Mouse (Mus musculus): ENCODE measurements around the gene Erp27. TPM values are rescaled to one million over a fixed set of nuclear protein-coding genes. Genes with fewer than 3 reads are reported as not detected.
"Not testable (repeated sequence)": the region's sequence is repeated elsewhere in the genome, so short reads cannot be mapped to it uniquely, and the experiment has no call there.

The Erp27 gene
- 0.40 and 0.62 TPM in 2 replicates for polyA plus RNA-seq (2015; fragmentation: Nextera tagmentation; extraction: Ambion mirVana)

DNA sequence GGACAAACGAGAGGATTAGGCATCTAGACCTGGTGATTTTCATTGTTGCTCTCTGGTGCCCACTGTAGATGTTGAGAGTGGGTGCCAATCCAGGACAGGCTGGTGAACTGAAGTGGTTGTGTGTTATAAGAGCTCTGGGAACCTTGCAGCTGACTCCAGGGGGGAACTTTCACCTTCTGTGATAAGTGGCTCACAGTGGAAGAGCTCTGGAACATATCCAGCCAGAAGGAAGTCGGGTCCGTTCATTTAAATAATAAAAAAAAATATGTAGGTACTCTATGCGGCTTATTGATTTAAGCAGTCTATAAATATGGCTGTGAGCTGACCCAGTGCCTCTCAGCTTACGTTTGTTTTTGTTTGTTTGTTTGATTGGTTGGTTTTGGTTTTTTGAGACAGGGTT, at the start of gene Erp27:
Gene Erp27, minus strand, starts transcription at position 101 of the 400 bp plus-strand sequence.
- Histone ChIP-seq H3K4me2 (no peak within 1 kb of the TSS), H3K9me3 (no peaks in the 10 kb centered on the region), H3K36me3 (no peaks in the 10 kb centered on the region), H3K27me3 (no peaks in the 10 kb centered on the region), H3K4me1 (peaks cover 10% of the 10 kb centered on the region; the same call in 1 of the 2 replicates), H3K4me3 (no peak within 1 kb of the TSS), H3K27ac (no peak within 1 kb of the TSS), H3K9ac (no peak within 1 kb of the TSS)
- WGBS: 67% methylated on average over 5 of the region's 5 CpGs
- ATAC-seq (ENCODE audit: borderline replicate concordance, extremely low read depth, low FRiP score, low TSS enrichment): no peak

DNA sequence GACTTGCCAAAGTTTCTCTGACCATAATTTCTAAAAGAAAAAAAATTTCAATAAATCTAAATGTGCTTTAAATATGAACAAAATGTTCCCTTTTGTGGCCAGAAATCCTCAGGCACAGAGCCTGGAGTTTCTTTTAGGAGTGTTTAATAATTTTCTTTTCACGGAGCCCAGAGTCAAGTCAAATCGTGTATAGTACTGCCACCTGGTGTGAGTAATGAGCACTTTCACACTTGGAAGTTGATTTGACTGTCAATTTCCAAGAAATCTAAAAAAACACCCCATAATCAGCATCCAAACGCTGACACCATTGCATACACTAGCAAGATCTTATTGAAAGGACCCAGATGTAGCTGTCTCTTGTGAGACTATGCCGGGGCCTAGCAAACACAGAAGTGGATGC, 46.9 kb upstream of the Erp27 start:
- H3K27me3 ChIP-seq, H3K4me3 ChIP-seq, H3K9ac ChIP-seq, H3K9me3 ChIP-seq, H3K36me3 ChIP-seq, H3K4me1 ChIP-seq, H3K4me2 ChIP-seq: not testable (repeated sequence)
- peak overlapping the region; percentile 42; the same call in 1 of the 2 replicates for H3K27ac ChIP-seq
- 0 out of 2 replicates have a peak, but pooled peaks have one; percentile 62 for ATAC-seq (ENCODE audit: borderline replicate concordance, extremely low read depth, low FRiP score, low TSS enrichment)
- 17% methylated on average over 4 of the region's 4 CpGs for WGBS

DNA sequence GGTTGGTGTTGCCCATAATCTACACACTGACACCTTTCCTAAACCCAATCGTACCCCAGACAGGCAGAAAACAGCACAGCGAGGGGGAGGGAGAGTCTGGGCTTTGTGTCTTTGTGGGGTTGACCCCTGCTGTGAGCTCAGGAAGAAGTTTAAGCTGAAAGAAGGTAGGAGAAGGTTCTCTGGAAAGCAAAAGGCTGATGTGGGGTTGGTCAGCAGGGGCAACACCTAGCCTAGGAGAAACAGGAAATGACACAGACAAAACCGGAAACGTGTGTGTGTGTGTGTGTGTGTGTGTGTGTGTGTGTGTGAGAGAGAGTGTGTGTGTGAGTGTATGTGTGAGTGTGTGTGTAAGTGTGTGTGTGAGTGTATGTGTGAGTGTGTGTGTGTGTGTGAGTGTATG, 45.5 kb upstream of the Erp27 start:
- Histone ChIP-seq H3K9ac (no peak overlapping the region), H3K4me2 (no peak overlapping the region), H3K4me1 (no peaks in the 10 kb centered on the region), H3K4me3 (no peak overlapping the region), H3K36me3 (no peaks in the 10 kb centered on the region), H3K27ac (no peak overlapping the region), H3K9me3 (no peaks in the 10 kb centered on the region), H3K27me3 (no peaks in the 10 kb centered on the region)
- 59% methylated on average over 4 of the region's 4 CpGs for WGBS
- no peak for ATAC-seq (ENCODE audit: borderline replicate concordance, extremely low read depth, low FRiP score, low TSS enrichment)

DNA sequence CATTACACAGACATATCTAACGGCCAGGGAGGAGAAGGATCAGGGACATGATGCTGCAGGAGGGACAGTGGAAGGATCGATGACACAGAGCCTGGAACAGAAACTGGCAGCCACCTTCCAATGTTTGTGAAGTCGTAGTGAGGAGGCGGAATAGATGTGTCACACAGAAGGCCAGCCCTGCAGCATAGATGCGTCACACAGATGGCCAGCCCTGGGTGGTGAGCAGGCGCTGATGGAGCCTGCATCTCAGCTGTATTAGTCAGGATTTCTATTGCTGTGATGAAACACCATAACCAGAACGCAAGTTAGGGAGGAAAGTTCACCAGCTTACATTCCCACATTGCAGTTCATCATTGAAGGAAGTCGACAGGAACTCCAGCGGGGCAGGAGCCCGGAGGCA, 43.9 kb upstream of the Erp27 start:
- no peak overlapping the region for H3K27ac ChIP-seq
- H3K4me1 ChIP-seq: no peaks in the 10 kb centered on the region
- WGBS: 55% methylated on average over 10 of the region's 10 CpGs
- no peak overlapping the region for H3K4me2 ChIP-seq
- no peaks in the 10 kb centered on the region for H3K36me3 ChIP-seq
- no peak for ATAC-seq (ENCODE audit: borderline replicate concordance, extremely low read depth, low FRiP score, low TSS enrichment)
- no peaks in the 10 kb centered on the region for H3K27me3 ChIP-seq
- H3K4me3 ChIP-seq: no peak overlapping the region
- no peak overlapping the region for H3K9ac ChIP-seq
- no peaks in the 10 kb centered on the region for H3K9me3 ChIP-seq

DNA sequence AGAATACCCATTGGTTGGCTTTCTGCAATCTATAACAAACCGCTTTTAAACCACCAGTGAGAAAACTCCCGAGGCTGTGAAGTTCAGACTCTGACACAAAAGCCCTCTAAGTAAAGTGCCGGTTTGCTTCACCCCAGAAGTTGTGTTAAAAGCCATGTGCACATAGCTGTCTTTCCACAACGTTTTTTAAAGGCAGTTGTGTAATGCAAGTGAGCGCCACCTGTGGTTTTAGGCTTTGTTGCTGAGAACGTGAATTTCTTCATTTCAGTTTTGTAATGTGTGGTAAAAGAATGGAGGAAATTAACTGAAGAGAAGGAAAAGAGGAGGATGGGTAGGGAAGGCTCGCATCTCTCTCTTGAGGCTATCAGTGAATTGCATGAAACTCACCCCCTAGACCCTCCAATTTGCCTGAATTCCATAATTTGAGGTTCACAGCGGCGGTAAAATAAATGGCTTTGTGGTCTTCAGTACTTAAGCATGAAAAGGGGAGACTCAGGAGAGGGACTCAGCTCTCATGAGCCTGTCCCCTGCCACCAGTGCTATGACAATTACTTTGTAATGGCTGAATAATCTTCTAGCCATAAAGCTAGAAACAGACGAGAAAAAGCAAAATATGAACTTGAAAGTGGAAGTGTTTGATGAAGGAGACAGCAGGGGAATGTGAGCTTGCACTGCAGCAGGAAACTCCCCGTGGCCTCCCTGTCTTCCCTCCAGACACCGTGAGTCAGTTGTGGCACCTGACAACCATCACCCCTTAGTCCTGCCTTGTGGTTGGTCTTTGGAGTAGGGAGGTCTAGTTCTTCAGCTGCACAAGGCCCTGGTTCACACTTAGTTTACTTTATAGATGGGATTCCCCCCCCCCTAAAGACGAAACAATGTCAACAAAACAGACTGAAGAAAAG, 42.9 kb upstream of the Erp27 start:
- no peak for ATAC-seq (ENCODE audit: borderline replicate concordance, extremely low read depth, low FRiP score, low TSS enrichment)
- no peak overlapping the region for H3K27ac ChIP-seq
- H3K9me3 ChIP-seq: no peaks in the 10 kb centered on the region
- H3K36me3 ChIP-seq: no peaks in the 10 kb centered on the region
- WGBS: 61% methylated on average over 13 of the region's 13 CpGs
- no peaks in the 10 kb centered on the region for H3K27me3 ChIP-seq
- H3K9ac ChIP-seq: no peak overlapping the region
- no peak overlapping the region for H3K4me2 ChIP-seq
- no peak overlapping the region for H3K4me3 ChIP-seq
- H3K4me1 ChIP-seq: no peaks in the 10 kb centered on the region

DNA sequence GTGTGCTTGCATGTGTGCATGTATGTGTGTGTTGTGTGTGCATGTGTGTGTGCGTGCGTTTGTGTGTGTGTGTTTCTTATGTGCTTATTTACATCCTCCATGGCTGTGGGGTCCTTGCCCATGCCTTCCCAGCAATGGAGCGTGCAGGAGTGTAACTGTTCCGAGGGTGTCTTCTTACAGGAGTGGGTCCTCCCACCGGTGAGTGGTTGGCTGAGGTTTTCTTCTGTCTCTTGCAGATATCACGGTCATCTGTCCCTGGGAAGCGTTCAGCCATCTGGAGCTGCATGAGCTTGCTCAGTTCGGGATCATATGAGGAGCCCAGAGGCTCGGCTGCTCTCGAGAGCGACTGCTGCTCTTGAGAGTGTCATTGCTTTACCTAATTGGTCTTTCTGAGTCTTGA, 41.0 kb upstream of the Erp27 start:
- no peak overlapping the region for H3K4me3 ChIP-seq
- H3K9me3 ChIP-seq: no peaks in the 10 kb centered on the region
- H3K9ac ChIP-seq: no peak overlapping the region
- WGBS: 70% methylated on average over 11 of the region's 11 CpGs
- H3K4me1 ChIP-seq: no peaks in the 10 kb centered on the region
- no peak for ATAC-seq (ENCODE audit: borderline replicate concordance, extremely low read depth, low FRiP score, low TSS enrichment)
- no peak overlapping the region for H3K4me2 ChIP-seq
- H3K27ac ChIP-seq: no peak overlapping the region
- H3K36me3 ChIP-seq: no peaks in the 10 kb centered on the region
- H3K27me3 ChIP-seq: no peaks in the 10 kb centered on the region

DNA sequence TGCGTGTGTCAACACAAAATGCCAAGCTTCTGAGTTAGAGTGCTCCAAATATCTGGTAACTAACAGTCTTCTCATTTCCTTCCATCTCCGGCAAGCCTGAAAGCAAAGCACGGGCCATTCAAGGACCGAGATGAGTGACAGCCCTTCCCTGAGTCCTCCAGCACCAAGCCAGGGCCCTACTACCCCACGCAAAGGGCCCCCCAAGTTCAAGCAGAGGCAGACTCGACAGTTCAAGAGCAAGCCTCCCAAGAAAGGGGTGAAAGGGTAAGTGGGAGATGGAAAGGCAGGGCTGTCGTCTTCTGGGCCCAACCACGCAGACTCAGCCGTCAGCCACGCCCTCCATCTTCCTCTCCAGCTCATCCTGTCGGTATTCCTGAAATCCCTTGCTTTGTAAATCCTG, 37.2 kb upstream of the Erp27 start:
- Histone ChIP-seq H3K9me3 (no peaks in the 10 kb centered on the region), H3K27ac (no peak overlapping the region), H3K9ac (no peak overlapping the region), H3K27me3 (no peaks in the 10 kb centered on the region), H3K4me2 (no peak overlapping the region), H3K4me3 (no peak overlapping the region), H3K36me3 (no peaks in the 10 kb centered on the region), H3K4me1 (no peaks in the 10 kb centered on the region)
- 46% methylated on average over 11 of the region's 11 CpGs for WGBS
- no peak; the same call in 1 of the 2 replicates for ATAC-seq (ENCODE audit: borderline replicate concordance, extremely low read depth, low FRiP score, low TSS enrichment)

DNA sequence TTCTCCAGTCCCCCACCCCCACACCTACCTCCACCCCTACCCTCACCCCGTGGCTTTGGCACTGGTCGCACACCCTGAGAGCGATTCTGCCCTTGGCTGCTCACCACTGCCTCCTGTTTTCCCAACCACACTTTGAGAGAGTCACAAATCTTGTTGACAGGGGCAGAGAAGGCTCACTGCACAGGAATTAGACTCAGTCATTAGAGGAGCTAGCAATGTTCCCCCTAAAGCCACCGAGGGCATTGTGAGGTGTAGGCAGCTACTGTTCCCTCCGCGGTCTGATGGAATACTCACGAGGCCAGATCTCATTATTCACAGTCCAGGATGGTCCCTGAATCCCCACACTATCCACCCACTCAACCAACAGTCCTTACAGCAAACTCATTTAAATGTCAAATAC, 35.1 kb upstream of the Erp27 start:
- H3K27ac ChIP-seq: no peak overlapping the region
- H3K27me3 ChIP-seq: no peaks in the 10 kb centered on the region
- no peak overlapping the region for H3K4me2 ChIP-seq
- no peaks in the 10 kb centered on the region for H3K36me3 ChIP-seq
- no peak for ATAC-seq (ENCODE audit: borderline replicate concordance, extremely low read depth, low FRiP score, low TSS enrichment)
- no peaks in the 10 kb centered on the region for H3K4me1 ChIP-seq
- no peak overlapping the region for H3K9ac ChIP-seq
- WGBS: 69% methylated on average over 7 of the region's 7 CpGs
- H3K4me3 ChIP-seq: no peak overlapping the region
- no peaks in the 10 kb centered on the region for H3K9me3 ChIP-seq

DNA sequence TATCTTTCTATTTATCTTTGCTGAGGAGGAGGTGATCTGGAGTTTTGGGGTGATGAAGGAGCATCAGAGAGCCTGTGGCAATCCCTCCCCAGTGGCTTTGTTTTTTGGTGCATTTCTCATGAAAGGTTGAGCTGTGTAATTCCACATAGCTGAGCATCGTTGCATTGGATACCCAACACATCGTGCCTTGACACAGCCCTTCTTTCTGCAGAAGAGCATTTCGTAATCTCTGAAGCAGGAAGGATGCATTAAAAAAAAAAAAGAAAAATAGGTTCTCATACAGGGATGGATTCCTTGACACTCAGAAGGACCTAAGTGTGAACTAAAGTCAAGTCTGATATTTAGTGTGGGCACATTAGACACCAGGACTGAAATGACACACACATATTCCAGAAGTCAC, 33.3 kb upstream of the Erp27 start:
- no peaks in the 10 kb centered on the region for H3K27me3 ChIP-seq
- H3K4me3 ChIP-seq: no peak overlapping the region
- no peaks in the 10 kb centered on the region for H3K36me3 ChIP-seq
- no peaks in the 10 kb centered on the region for H3K9me3 ChIP-seq
- no peak overlapping the region for H3K27ac ChIP-seq
- no peaks in the 10 kb centered on the region for H3K4me1 ChIP-seq
- H3K4me2 ChIP-seq: no peak overlapping the region
- H3K9ac ChIP-seq: no peak overlapping the region
- 76% methylated on average over 3 of the region's 3 CpGs for WGBS
- ATAC-seq (ENCODE audit: borderline replicate concordance, extremely low read depth, low FRiP score, low TSS enrichment): no peak

DNA sequence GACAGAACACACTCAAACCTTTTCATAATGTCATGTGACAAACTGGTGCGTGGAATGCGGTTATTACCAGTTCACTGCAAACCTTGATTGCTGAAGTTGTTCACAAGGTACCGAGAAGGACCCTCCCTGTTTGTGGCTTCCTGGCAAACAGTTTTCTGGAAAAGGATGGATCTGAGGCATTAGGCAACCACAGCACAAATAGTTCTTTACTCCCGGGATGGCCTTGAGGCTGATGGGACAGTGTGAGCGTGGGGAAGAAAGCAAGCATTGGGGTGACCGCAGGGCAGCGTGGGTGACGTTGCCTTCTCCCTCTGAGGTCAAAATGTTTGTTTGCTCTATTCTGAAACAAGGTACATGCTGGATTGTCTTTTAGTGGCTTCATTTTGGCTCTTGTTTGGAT, 32.7 kb upstream of the Erp27 start:
- no peaks in the 10 kb centered on the region for H3K36me3 ChIP-seq
- no peak overlapping the region for H3K9ac ChIP-seq
- no peak overlapping the region for H3K27ac ChIP-seq
- H3K4me1 ChIP-seq: no peaks in the 10 kb centered on the region
- 77% methylated on average over 8 of the region's 8 CpGs for WGBS
- H3K4me3 ChIP-seq: no peak overlapping the region
- no peak for ATAC-seq (ENCODE audit: borderline replicate concordance, extremely low read depth, low FRiP score, low TSS enrichment)
- no peaks in the 10 kb centered on the region for H3K9me3 ChIP-seq
- no peaks in the 10 kb centered on the region for H3K27me3 ChIP-seq
- H3K4me2 ChIP-seq: no peak overlapping the region

DNA sequence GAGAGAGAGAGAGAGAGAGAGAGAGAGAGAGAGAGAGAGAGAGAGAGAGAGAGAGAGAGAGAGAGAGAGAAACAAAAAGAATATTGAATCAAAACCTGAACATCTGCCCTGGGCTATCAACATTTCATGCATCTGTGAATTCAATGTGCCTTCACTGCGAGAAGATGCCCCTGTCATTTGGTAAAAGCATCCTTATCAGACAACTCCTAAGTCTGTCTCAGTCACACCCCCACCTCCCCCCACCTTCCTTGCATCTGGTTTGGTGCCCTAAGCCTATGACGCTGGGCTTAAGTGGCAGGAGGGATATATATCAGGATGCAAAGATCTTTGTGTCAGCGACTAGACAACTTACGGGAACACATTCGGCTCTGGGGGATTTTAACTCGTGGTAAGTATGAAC, 32.2 kb upstream of the Erp27 start:
- no peak for ATAC-seq (ENCODE audit: borderline replicate concordance, extremely low read depth, low FRiP score, low TSS enrichment)
- Histone ChIP-seq H3K4me2 (no peak overlapping the region), H3K27me3 (no peaks in the 10 kb centered on the region), H3K9me3 (no peaks in the 10 kb centered on the region), H3K27ac (no peak overlapping the region), H3K4me3 (no peak overlapping the region), H3K36me3 (no peaks in the 10 kb centered on the region), H3K9ac (no peak overlapping the region), H3K4me1 (no peaks in the 10 kb centered on the region)
- whole genome bisulfite sequencing: 69% methylated on average over 6 of the region's 6 CpGs

DNA sequence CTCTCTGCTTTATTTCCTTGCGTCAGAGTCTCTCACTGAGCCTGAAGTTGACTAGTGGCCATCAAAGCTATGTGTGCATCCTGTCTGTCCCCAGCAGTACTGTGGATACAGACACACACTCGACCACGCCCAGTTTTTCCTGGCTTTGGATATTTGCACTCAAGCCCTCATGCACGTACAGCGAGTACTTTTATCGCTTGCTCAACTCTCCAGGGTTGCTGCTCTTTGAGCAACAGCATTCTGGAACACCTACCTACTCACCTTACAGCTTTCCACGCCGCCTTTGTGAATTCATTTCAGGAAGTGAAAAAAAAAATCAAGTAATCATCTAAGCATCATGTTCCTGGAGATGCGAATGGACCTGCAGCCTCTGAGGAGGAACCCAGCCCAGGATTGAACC, 30.9 kb upstream of the Erp27 start:
- no peak overlapping the region for H3K27ac ChIP-seq
- no peak overlapping the region for H3K9ac ChIP-seq
- 74% methylated on average over 9 of the region's 9 CpGs for WGBS
- no peaks in the 10 kb centered on the region for H3K27me3 ChIP-seq
- no peak for ATAC-seq (ENCODE audit: borderline replicate concordance, extremely low read depth, low FRiP score, low TSS enrichment)
- H3K4me1 ChIP-seq: no peaks in the 10 kb centered on the region
- no peak overlapping the region for H3K4me2 ChIP-seq
- no peak overlapping the region for H3K4me3 ChIP-seq
- H3K36me3 ChIP-seq: no peaks in the 10 kb centered on the region
- H3K9me3 ChIP-seq: no peaks in the 10 kb centered on the region

Data from lung, embryonic 15.5 days (tissue).